Mouse (Mus musculus): ENCODE results near the gene Lax1. TPM values are rescaled to one million over a fixed set of nuclear protein-coding genes. Genes with fewer than 3 reads are reported as not detected.

Gene Lax1
- total and polyA plus RNA-seq, 3 experiments = 14.2 to 15.6 (median 14.9) TPM

- dilution Hi-C loops (cut with MboI; ENCODE audit: extremely low pct_ligation_motif_present, extremely low pct_unique_long_range_greater_than_20kb, low sequenced_read_pairs) = no loop called here
- TF ChIP-seq MAX (IDR thresholded peaks at IDR 0.05; ENCODE audit: low read length) (no peak), MAFK (IDR thresholded peaks at IDR 0.05; ENCODE audit: insufficient replicate concordance, low read length) (no peak), MEF2A (IDR thresholded peaks at IDR 0.05; ENCODE audit: borderline replicate concordance, low read depth, low read length) (no peak), RCOR1 (conservative IDR thresholded peaks at IDR 0.05; ENCODE audit: low read depth, low read length) (no peak), RAD21 (IDR thresholded peaks at IDR 0.05; ENCODE audit: low read depth, low read length) (no peak), SMC3 (IDR thresholded peaks at IDR 0.05; ENCODE audit: low read depth, low read length) (no peak)
- in situ Hi-C loops (cut with MboI; ENCODE audit: low pct_ligation_motif_present, low pct_unique_long_range_greater_than_20kb, low sequenced_read_pairs) = loop anchor here (5.0 kb wide), 2 partner anchors 56 to 156 kb away; no protein-coding TSS in a partner anchor
- Histone ChIP-seq H3K4me3 (replicated peaks in 1 of 3; ENCODE audit: low read depth in 2 of 3, low read length in 2 of 3, poor library complexity in 1 of 3) (no peak overlapping the region), H3K4me1 (ENCODE audit: control insufficient read depth in 1 of 2, insufficient read depth in 2 of 2) (no peaks in the 10 kb centered on the region), H3K27me3 (replicated peaks) (no peaks in the 10 kb centered on the region), H3K4me2 (ENCODE audit: insufficient read depth, low read depth, poor library complexity, severe bottlenecking) (no peak overlapping the region), H3K27ac (ENCODE audit: insufficient read depth, low read depth) (no peak overlapping the region), H3K36me3 (replicated peaks in 1 of 2; ENCODE audit: control insufficient read depth in 1 of 2, insufficient read depth in 1 of 2, low read length in 1 of 2) (peaks cover 65 to 97% of the 10 kb centered on the region in 2 experiments), H3K79me2 (replicated peaks; ENCODE audit: control insufficient read depth, extremely low read depth, insufficient read depth, poor library complexity, severe bottlenecking) (no peaks in the 10 kb centered on the region), H3K9me3 (replicated peaks; ENCODE audit: low read length) (no peaks in the 10 kb centered on the region), H3K9ac (ENCODE audit: insufficient read depth, low read depth) (no peak overlapping the region)
- DNase-seq (ENCODE audit: extremely low read depth) = no peak
Measured at GRCm38 (mm10) chr1:133736664-133737063, 46.8 kb upstream of the Lax1 start.

DNA sequence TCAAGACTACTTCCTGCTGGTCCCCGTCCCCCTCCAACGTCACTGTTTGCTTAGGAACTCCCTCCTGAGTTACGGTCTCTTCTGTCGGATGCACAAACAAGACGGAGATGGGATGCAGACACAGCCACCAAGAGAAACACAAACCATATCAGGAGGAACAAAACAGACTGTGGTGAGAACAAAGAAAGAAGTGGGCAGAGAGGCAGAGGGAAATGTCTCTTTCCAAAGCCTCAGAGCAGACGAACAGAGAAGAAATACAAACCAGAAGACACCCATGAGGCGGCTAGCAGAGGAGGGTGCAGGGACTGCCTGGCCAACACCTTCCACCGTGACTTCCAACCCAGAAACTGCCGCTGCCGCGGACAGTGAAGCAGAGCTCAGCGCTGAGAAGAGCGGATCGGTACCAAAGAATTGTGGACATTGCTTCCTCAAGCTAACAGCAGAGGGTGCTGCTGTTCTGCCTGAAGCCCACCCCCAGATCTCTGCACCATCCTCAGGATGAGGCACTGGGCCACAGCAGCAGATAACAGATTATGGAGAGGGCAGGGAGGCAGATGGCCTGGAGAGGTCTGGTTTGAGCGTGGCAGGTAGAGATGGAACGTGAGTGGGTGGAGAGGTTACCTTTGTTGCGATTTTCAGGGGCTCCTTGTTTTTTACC, 46.2 kb upstream of the Lax1 start:
- Histone ChIP-seq H3K27me3 (replicated peaks) (no peaks in the 10 kb centered on the region), H3K27ac (ENCODE audit: insufficient read depth, low read depth) (no peak overlapping the region), H3K36me3 (replicated peaks in 1 of 2; ENCODE audit: control insufficient read depth in 1 of 2, insufficient read depth in 1 of 2, low read length in 1 of 2) (peaks cover 69 to 96% of the 10 kb centered on the region in 2 experiments), H3K9me3 (replicated peaks; ENCODE audit: low read length) (no peaks in the 10 kb centered on the region), H3K9ac (ENCODE audit: insufficient read depth, low read depth) (no peak overlapping the region), H3K79me2 (replicated peaks; ENCODE audit: control insufficient read depth, extremely low read depth, insufficient read depth, poor library complexity, severe bottlenecking) (no peaks in the 10 kb centered on the region), H3K4me3 (replicated peaks in 1 of 3; ENCODE audit: low read depth in 2 of 3, low read length in 2 of 3, poor library complexity in 1 of 3) (no peak overlapping the region), H3K4me2 (ENCODE audit: insufficient read depth, low read depth, poor library complexity, severe bottlenecking) (no peak overlapping the region), H3K4me1 (ENCODE audit: control insufficient read depth in 1 of 2, insufficient read depth in 2 of 2) (no peaks in the 10 kb centered on the region)
- in situ Hi-C loops (cut with MboI; ENCODE audit: low pct_ligation_motif_present, low pct_unique_long_range_greater_than_20kb, low sequenced_read_pairs) (loop anchor here (5.0 kb wide), 2 partner anchors 56 to 156 kb away; no protein-coding TSS in a partner anchor), dilution Hi-C loops (cut with MboI; ENCODE audit: extremely low pct_ligation_motif_present, extremely low pct_unique_long_range_greater_than_20kb, low sequenced_read_pairs) (no loop called here)
- DNase-seq (ENCODE audit: extremely low read depth) = peak; percentile 27
- TF ChIP-seq E2F4 (IDR thresholded peaks at IDR 0.05; ENCODE audit: insufficient replicate concordance, low read depth, low read length) (no peak), EP300 (IDR thresholded peaks at IDR 0.05; ENCODE audit: low read length) (no peak), TBP (conservative IDR thresholded peaks at IDR 0.05; ENCODE audit: low read depth, low read length) (no peak), ZC3H11A (IDR thresholded peaks at IDR 0.05; ENCODE audit: low read depth, low read length) (peak; percentile 93), POLR2AphosphoS2 (IDR thresholded peaks at IDR 0.05; ENCODE audit: low read depth, low read length) (no peak), ETS1 (conservative IDR thresholded peaks at IDR 0.05; ENCODE audit: low read depth, low read length) (no peak), MAZ (IDR thresholded peaks at IDR 0.05; ENCODE audit: low read depth, low read length) (no peak), GABPA (IDR thresholded peaks at IDR 0.05; ENCODE audit: insufficient replicate concordance, low read depth, low read length) (no peak), HCFC1 (IDR thresholded peaks at IDR 0.05; ENCODE audit: low read depth, low read length) (no peak), KAT2A (IDR thresholded peaks at IDR 0.05; ENCODE audit: insufficient replicate concordance, low read length) (no peak), JUND (conservative IDR thresholded peaks at IDR 0.05; ENCODE audit: low read depth, low read length) (no peak), POLR2A (IDR thresholded peaks at IDR 0.05; ENCODE audit: low read depth, low read length) (no peak), CTCF (conservative IDR thresholded peaks at IDR 0.05 in 1 of 2, IDR thresholded peaks at IDR 0.05 in 1 of 2; ENCODE audit: low read depth in 2 of 2, low read length in 2 of 2) (peak; percentile 26 to 89; a peak in 2 of 4 replicates), ZKSCAN1 (IDR thresholded peaks at IDR 0.05; ENCODE audit: borderline replicate concordance, low read depth, low read length) (no peak), SIN3A (IDR thresholded peaks at IDR 0.05; ENCODE audit: low read length) (no peak), ZMIZ1 (IDR thresholded peaks at IDR 0.05; ENCODE audit: low read depth, low read length) (no peak), BHLHE40 (IDR thresholded peaks at IDR 0.05; ENCODE audit: low read depth, low read length) (no peak), ELF1 (IDR thresholded peaks at IDR 0.05; ENCODE audit: low read depth, low read length) (0 out of 2 replicates have a peak, but pooled peaks have one; percentile 8), USF1 (IDR thresholded peaks at IDR 0.05; ENCODE audit: low read depth, low read length) (no peak), RAD21 (IDR thresholded peaks at IDR 0.05; ENCODE audit: low read depth, low read length) (peak; percentile 95), USF2 (conservative IDR thresholded peaks at IDR 0.05; ENCODE audit: low read depth, low read length) (no peak), MXI1 (IDR thresholded peaks at IDR 0.05; ENCODE audit: low read depth, low read length) (no peak), RCOR1 (conservative IDR thresholded peaks at IDR 0.05; ENCODE audit: low read depth, low read length) (no peak), PAX5 (IDR thresholded peaks at IDR 0.05; ENCODE audit: low read length) (no peak), IRF4 (IDR thresholded peaks at IDR 0.05; ENCODE audit: low read depth, low read length) (peak; percentile 33; the same call in 1 of the 2 replicates), MEF2A (IDR thresholded peaks at IDR 0.05; ENCODE audit: borderline replicate concordance, low read depth, low read length) (0 out of 2 replicates have a peak, but pooled peaks have one; percentile 13), TCF12 (IDR thresholded peaks at IDR 0.05; ENCODE audit: low read depth, low read length) (no peak), CHD1 (IDR thresholded peaks at IDR 0.05; ENCODE audit: low read depth, low read length) (no peak), MAX (IDR thresholded peaks at IDR 0.05; ENCODE audit: low read length) (no peak), NELFE (IDR thresholded peaks at IDR 0.05; ENCODE audit: low read depth, low read length) (peak; percentile 30; the same call in 1 of the 2 replicates)

All from CH12.LX (cell line).